Mouse (Mus musculus) limb, embryonic 14.5 days (tissue): ENCODE results near the gene Rgs6. TPM values are rescaled to one million over a fixed set of nuclear protein-coding genes. Genes with fewer than 3 reads are reported as not detected.
A peak's percentile ranks its signal among the peaks of the same experiment; 100 is the strongest.

Source experiments
- ATAC-seq: fragments of 200-750 bp; cut with Nextera tagmentation; 2 replicates; pipeline ENCODE4 v1.8.0; 2017; ENCODE audit warnings: low read depth, moderate number of reproducible peaks, moderate TSS enrichment; ENCODE audit not compliant: low FRiP score
- DNase-seq: peaks from one replicate; pipeline ENCODE4 v3.0.0-alpha.2; 2015; ENCODE audit warnings: low spot score
- H3K27ac ChIP-seq: fragments of 300-500 bp; sonication (generic); replicated peaks from 2 replicates; pipeline ENCODE4 v1.5.1; 2014; ENCODE audit warnings: low read depth, mild to moderate bottlenecking, low read length, moderate library complexity, mixed read lengths
- H3K27me3 ChIP-seq: fragments of 300-500 bp; sonication (generic); 2 replicates; pipeline ENCODE4 v1.6.1; 2014; ENCODE audit warnings: low read length, mixed read lengths; ENCODE audit not compliant: control insufficient read depth, insufficient read depth
- H3K36me3 ChIP-seq: fragments of 300-500 bp; sonication (generic); 2 replicates; pipeline ENCODE4 v1.6.1; 2014; ENCODE audit warnings: mild to moderate bottlenecking, low read length, moderate library complexity, mixed read lengths; ENCODE audit not compliant: control insufficient read depth, insufficient read depth
- H3K4me1 ChIP-seq: fragments of 300-500 bp; sonication (generic); 2 replicates; pipeline ENCODE4 v1.6.1; 2014; ENCODE audit warnings: antibody characterized with exemption, low read length, mixed read lengths; ENCODE audit not compliant: control insufficient read depth, insufficient read depth
- H3K4me2 ChIP-seq: fragments of 300-500 bp; sonication (generic); replicated peaks from 2 replicates; pipeline ENCODE4 v1.6.1; 2014; ENCODE audit warnings: low read depth, mild to moderate bottlenecking, low read length, moderate library complexity; ENCODE audit not compliant: severe bottlenecking
- H3K4me3 ChIP-seq: fragments of 300-500 bp; sonication (generic); replicated peaks from 2 replicates; pipeline ENCODE4 v1.5.1; 2014; ENCODE audit warnings: low read length
- H3K9ac ChIP-seq: fragments of 300-500 bp; sonication (generic); 2 replicates; pipeline ENCODE4 v1.6.1; 2014; ENCODE audit warnings: mild to moderate bottlenecking, low read depth, low read length, moderate library complexity; ENCODE audit not compliant: severe bottlenecking
- H3K9me3 ChIP-seq: fragments of 300-500 bp; sonication (generic); 2 replicates; pipeline ENCODE4 v1.6.1; 2016; ENCODE audit warnings: low read length; ENCODE audit not compliant: control insufficient read depth
- POLR2A ChIP-seq: fragments of 200-500 bp; IDR thresholded peaks from 2 replicates; pipeline ENCODE4 v1.8.0; 2012; ENCODE audit warnings: inconsistent platforms, mild to moderate bottlenecking, moderate library complexity, borderline replicate concordance; ENCODE audit not compliant: insufficient read depth, insufficient read length; ENCODE audit errors: extremely low read depth
- WGBS: fragments of 180-500 bp; shearing (Covaris S2); extraction: QIAGEN DNeasy Blood & Tissue Kit; methylation state at CpG from one replicate; pipeline ENCODE4 v1.1.7; 2014; 5-methylcytosine and 5-hydroxymethylcytosine counted together
- polyA plus RNA-seq, 2 experiments: library from polyadenylated mRNA; depleted of rRNA in 1 of 2; stranded (reverse) in 1 of 2; unstranded in 1 of 2; fragments of >200 nt; fragmentation: Nextera tagmentation in 1 of 2; extraction: Ambion mirVana in 1 of 2; gene quantifications; 2 replicates each; pipeline versions ENCODE4 v1.2.1 to v1.2.3; 2012 to 2014

The Rgs6 gene
- polyA plus RNA-seq, 2 experiments = 1.2 to 1.5 TPM

DNA sequence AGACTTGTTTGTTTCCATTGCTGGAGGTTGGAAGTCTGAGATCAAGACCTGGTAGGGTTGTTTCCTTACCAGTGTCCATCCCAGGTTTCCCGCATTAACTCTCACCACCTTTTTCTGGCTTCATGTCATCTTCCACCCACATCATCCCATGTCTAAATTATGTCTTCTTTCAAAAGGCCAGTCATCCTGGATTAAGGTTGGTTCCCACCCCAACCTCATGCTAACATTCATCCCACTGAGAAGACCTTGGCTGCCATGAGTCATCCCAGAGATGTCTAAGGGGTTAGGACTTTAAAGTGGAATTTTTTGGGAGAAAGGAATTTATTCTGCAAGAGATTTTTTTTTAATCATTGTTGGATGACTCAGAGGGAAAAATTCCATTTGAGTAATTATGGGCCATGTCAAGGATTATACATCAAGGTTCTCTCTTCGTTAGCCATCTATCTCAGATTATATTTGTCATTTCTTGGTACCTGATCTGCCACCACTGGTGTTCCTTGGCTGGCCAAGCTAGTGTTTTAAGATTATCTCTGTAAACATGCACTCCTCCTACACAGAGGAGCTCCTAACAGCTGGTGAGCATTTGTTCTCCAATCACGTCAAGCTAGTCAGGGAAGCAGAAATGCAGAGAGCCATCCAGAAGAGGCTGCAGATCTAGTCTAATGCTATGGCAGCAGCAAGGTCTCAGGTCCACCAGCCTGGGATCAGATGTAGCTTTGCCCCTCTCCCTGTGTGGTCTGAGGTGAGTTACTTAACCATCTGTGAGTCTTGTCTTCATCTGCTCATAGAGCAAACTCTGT, 234.9 kb downstream of the Rgs6 start:
- ATAC-seq (no peak), DNase-seq (no peak)
- 86% methylated on average over 3 of the region's 3 CpGs for WGBS
- no peaks in the 10 kb centered on the region for H3K27me3 ChIP-seq
- H3K9me3 ChIP-seq = no peaks in the 10 kb centered on the region
- no peak for TF ChIP-seq POLR2A
- no peak overlapping the region for H3K4me3 ChIP-seq
- no peak overlapping the region for H3K4me2 ChIP-seq
- no peak overlapping the region for H3K27ac ChIP-seq
- no peak overlapping the region for H3K9ac ChIP-seq
- H3K4me1 ChIP-seq = no peaks in the 10 kb centered on the region
- no peaks in the 10 kb centered on the region for H3K36me3 ChIP-seq

DNA sequence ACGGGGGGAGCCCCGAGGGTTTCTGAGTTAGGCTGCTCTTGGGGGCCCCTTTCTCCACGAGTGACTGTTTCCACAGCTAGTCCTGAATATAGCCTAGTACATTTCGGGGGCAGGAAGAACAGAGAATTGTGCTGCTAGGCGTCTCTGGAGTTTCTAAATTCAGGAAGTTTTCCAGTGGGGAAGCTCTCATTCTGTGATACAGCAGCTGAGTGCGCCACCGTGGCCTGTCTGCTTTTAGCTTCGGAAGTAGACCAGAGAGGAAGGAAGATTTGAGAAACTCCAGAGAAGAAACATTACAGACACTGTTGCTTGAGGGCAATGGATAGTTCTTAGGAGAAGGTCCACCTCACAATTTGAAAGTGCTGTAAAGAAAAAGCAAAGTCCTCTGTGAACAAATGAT, 242.2 kb downstream of the Rgs6 start:
- H3K27me3 ChIP-seq = no peaks in the 10 kb centered on the region
- H3K9ac ChIP-seq = no peak overlapping the region
- H3K36me3 ChIP-seq = no peaks in the 10 kb centered on the region

GRCm38 (mm10) chr12:82838544-82838943, 250.5 kb downstream of the Rgs6 start:
- DNase-seq (no peak), ATAC-seq (no peak)
- H3K9ac ChIP-seq = no peak overlapping the region
- TF ChIP-seq POLR2A = no peak
- H3K27ac ChIP-seq = no peak overlapping the region
- no peaks in the 10 kb centered on the region for H3K27me3 ChIP-seq
- no peaks in the 10 kb centered on the region for H3K4me1 ChIP-seq
- 96% methylated on average over 1 of the region's 1 CpGs for WGBS
- H3K4me2 ChIP-seq = no peak overlapping the region
- no peak overlapping the region for H3K4me3 ChIP-seq
- no peaks in the 10 kb centered on the region for H3K9me3 ChIP-seq
- no peaks in the 10 kb centered on the region for H3K36me3 ChIP-seq

More for the DNA sequence above, 242.2 kb downstream of the Rgs6 start:
- DNase-seq = no peak
- no peak for TF ChIP-seq POLR2A
- Histone ChIP-seq H3K4me3 (no peak overlapping the region), H3K4me1 (no peaks in the 10 kb centered on the region), H3K27ac (no peak overlapping the region), H3K9me3 (no peaks in the 10 kb centered on the region), H3K4me2 (no peak overlapping the region)
- 85% methylated on average over 8 of the region's 8 CpGs for WGBS
- ATAC-seq = no peak

DNA sequence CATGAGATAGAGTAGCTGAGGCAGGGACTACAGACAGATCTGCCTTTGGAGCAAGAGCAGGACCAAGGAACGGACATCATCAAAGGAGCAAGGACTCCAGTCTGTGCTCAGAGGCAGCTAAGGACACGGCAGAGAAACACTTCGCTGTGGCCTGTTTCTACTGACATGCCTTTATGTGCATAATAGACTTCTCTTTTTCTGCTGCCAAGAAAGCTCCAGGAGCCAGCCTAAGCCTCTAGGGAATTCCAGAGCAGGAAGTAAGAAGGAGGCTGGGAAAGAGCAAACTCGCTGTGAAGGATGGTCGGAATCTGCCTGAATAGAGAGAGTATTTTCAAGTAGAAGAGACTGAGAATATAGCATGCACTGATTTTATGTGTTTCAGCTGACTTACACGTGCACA, 253.5 kb downstream of the Rgs6 start:
- no peak for TF ChIP-seq POLR2A
- 40% methylated on average over 6 of the region's 6 CpGs for WGBS
- H3K9me3 ChIP-seq = 0 out of 2 replicates have a peak, but pooled peaks cover 3% of the 10 kb centered on the region
- no peak for ATAC-seq
- H3K9ac ChIP-seq = no peak overlapping the region
- H3K36me3 ChIP-seq = no peaks in the 10 kb centered on the region
- H3K27me3 ChIP-seq = no peaks in the 10 kb centered on the region
- no peaks in the 10 kb centered on the region for H3K4me1 ChIP-seq
- H3K27ac ChIP-seq = no peak overlapping the region
- H3K4me2 ChIP-seq = no peak overlapping the region
- H3K4me3 ChIP-seq = no peak overlapping the region
- peak; percentile 19 for DNase-seq

DNA sequence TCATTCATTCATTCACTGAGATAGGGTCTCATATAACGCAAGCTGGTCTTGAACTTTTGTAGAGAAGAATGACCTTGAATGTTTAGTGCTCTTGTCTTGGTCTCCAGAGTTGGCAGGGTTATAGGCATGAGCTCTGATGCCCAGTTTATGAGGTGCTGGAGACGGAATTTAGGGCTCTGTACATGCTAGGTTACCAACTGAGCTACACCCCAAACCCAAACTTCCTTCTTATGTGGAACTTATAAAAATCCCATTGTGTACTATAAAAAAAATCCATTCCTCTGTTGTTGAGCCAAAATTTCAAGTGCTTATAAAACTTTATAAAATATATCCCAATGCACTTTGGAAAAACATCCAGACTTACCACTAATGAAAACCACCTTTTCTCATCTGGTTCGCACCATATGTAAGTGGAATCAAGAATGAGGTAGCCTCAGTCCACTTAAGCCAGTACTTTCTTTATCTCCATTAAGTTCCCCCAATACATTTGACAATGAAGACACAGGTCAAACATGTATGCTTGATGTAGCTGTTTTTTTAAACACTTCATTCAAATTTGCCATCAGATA, 260.3 kb downstream of the Rgs6 start:
- peak; percentile 71 for DNase-seq
- 0 out of 2 replicates have a peak, but pooled peaks cover 3% of the 10 kb centered on the region for H3K27me3 ChIP-seq
- 0 out of 2 replicates have a peak, but pooled peaks cover 3% of the 10 kb centered on the region for H3K9me3 ChIP-seq
- no peak overlapping the region for H3K4me3 ChIP-seq
- 28% methylated on average over 3 of the region's 3 CpGs for WGBS
- H3K36me3 ChIP-seq = no peaks in the 10 kb centered on the region
- no peak overlapping the region for H3K9ac ChIP-seq
- no peak for TF ChIP-seq POLR2A
- H3K27ac ChIP-seq = no peak overlapping the region
- no peak overlapping the region for H3K4me2 ChIP-seq
- ATAC-seq = peak; percentile 67; the same call in 1 of the 2 replicates
- no peaks in the 10 kb centered on the region for H3K4me1 ChIP-seq
